Mouse (Mus musculus) embryonic facial prominence, embryonic 14.5 days (tissue): ENCODE measurements around the gene Fxyd4. TPM values are rescaled to one million over a fixed set of nuclear protein-coding genes. Genes with fewer than 3 reads are reported as not detected.

Source experiments
- ATAC-seq: fragments of 200-750 bp; cut with Nextera tagmentation; 2 replicates; pipeline ENCODE4 v1.8.0; 2017; ENCODE audit warnings: low read depth, moderate number of reproducible peaks, moderate TSS enrichment
- DNase-seq: peaks from one replicate; pipeline ENCODE4 v3.0.0-alpha.2; 2015; ENCODE audit warnings: low spot score
- H3K27ac ChIP-seq: fragments of 300-500 bp; sonication (generic); replicated peaks from 2 replicates; pipeline ENCODE4 v1.5.1; 2014; ENCODE audit warnings: low read depth, mild to moderate bottlenecking, low read length, moderate library complexity
- H3K27me3 ChIP-seq: fragments of 300-500 bp; sonication (generic); replicated peaks from 2 replicates; pipeline ENCODE4 v1.6.1; 2014; ENCODE audit warnings: low read length; ENCODE audit not compliant: control insufficient read depth, insufficient read depth
- H3K36me3 ChIP-seq: fragments of 300-500 bp; sonication (generic); 2 replicates; pipeline ENCODE4 v1.6.1; 2014; ENCODE audit warnings: low read length, mixed read lengths; ENCODE audit not compliant: control insufficient read depth, insufficient read depth
- H3K4me1 ChIP-seq: fragments of 300-500 bp; sonication (generic); 2 replicates; pipeline ENCODE4 v1.6.1; 2014; ENCODE audit warnings: antibody characterized with exemption, low read length; ENCODE audit not compliant: control insufficient read depth, insufficient read depth
- H3K4me2 ChIP-seq: fragments of 300-500 bp; sonication (generic); 2 replicates; pipeline ENCODE4 v1.6.1; 2014; ENCODE audit warnings: low read depth, mild to moderate bottlenecking, low read length, moderate library complexity, mixed read lengths
- H3K4me3 ChIP-seq: fragments of 300-500 bp; sonication (generic); 2 replicates; pipeline ENCODE4 v1.5.1; 2014; ENCODE audit warnings: low read depth, mild to moderate bottlenecking, low read length
- H3K9ac ChIP-seq: fragments of 300-500 bp; sonication (generic); 2 replicates; pipeline ENCODE4 v1.6.1; 2014; ENCODE audit warnings: low read depth, mild to moderate bottlenecking, low read length, moderate library complexity, mixed read lengths
- H3K9me3 ChIP-seq: fragments of 300-500 bp; sonication (generic); 2 replicates; pipeline ENCODE4 v1.6.1; 2016; ENCODE audit warnings: low read length; ENCODE audit not compliant: control insufficient read depth
- WGBS: fragments of 180-500 bp; shearing (Covaris S2); extraction: QIAGEN DNeasy Blood & Tissue Kit; methylation state at CpG from one replicate; pipeline ENCODE4 v1.1.7; 2014; 5-methylcytosine and 5-hydroxymethylcytosine counted together
- microRNA-seq: library from miRNA; unstranded; fragments of <30 nt; microRNA quantifications from one replicate; pipeline ENCODE4, GENCODE M21; 2016; ENCODE audit warnings: borderline number of aligned reads
- polyA plus RNA-seq: library from polyadenylated mRNA; unstranded; fragments of >200 nt; fragmentation: Nextera tagmentation; extraction: Ambion mirVana; gene quantifications from 2 replicates; pipeline ENCODE4 v1.2.1, GENCODE M21; 2014

Fxyd4 gene
- polyA plus RNA-seq, 1 experiment from 2014 or later: 1.2 TPM

GRCm38 (mm10) chr6:117888642-117889096 lies 48.8 kb downstream of the Fxyd4 start:
- no peaks in the 10 kb centered on the region for H3K4me1 ChIP-seq
- no peaks in the 10 kb centered on the region for H3K36me3 ChIP-seq
- DNase-seq (no peak), ATAC-seq (no peak)
- no CpG with 5 or more reads among the region's 2 CpGs for WGBS
- no peak overlapping the region for H3K27ac ChIP-seq
- H3K9ac ChIP-seq: no peak overlapping the region
- H3K4me3 ChIP-seq: no peak overlapping the region
- H3K9me3 ChIP-seq: no peaks in the 10 kb centered on the region
- no peaks in the 10 kb centered on the region for H3K27me3 ChIP-seq
- no peak overlapping the region for H3K4me2 ChIP-seq

GRCm38 (mm10) chr6:117888032-117888431 lies 49.5 kb downstream of the Fxyd4 start:
- H3K9me3 ChIP-seq: no peaks in the 10 kb centered on the region
- 89% methylated on average over 1 of the region's 1 CpGs for WGBS
- no peak overlapping the region for H3K9ac ChIP-seq
- H3K27me3 ChIP-seq: no peaks in the 10 kb centered on the region
- H3K4me2 ChIP-seq: no peak overlapping the region
- no peak for DNase-seq
- ATAC-seq: no peak
- no peaks in the 10 kb centered on the region for H3K4me1 ChIP-seq
- no peaks in the 10 kb centered on the region for H3K36me3 ChIP-seq
- no peak overlapping the region for H3K27ac ChIP-seq
- no peak overlapping the region for H3K4me3 ChIP-seq

GRCm38 (mm10) chr6:117885943-117886342 lies 51.5 kb downstream of the Fxyd4 start:
- H3K4me3 ChIP-seq: no peak overlapping the region

More at GRCm38 (mm10) chr6:117885943-117886342, 51.5 kb downstream of the Fxyd4 start:
- Histone ChIP-seq H3K4me2 (no peak overlapping the region), H3K27ac (no peak overlapping the region), H3K27me3 (no peaks in the 10 kb centered on the region), H3K9me3 (no peaks in the 10 kb centered on the region), H3K9ac (no peak overlapping the region), H3K4me1 (0 out of 2 replicates have a peak, but pooled peaks cover under 1% of the 10 kb centered on the region), H3K36me3 (no peaks in the 10 kb centered on the region)
- WGBS: 79% methylated on average over 2 of the region's 2 CpGs
- ATAC-seq (no peak), DNase-seq (no peak)

Small RNA genes lying within 50 kb of the gene (microRNA-seq; reads per million reads assigned to microRNA genes)
- not detected for gene Gm25535

Other genes starting within 250 kb of the Fxyd4 start
- gene Zfp637, start 96.5 kb downstream of the Fxyd4 start, polyA plus RNA-seq: 116 and 134 TPM in 2 replicates
- gene Zfp239, start 75.6 kb downstream of the Fxyd4 start, polyA plus RNA-seq: 6.1 and 7.9 TPM in 2 replicates
- gene Hnrnpf, start 37.4 kb downstream of the Fxyd4 start, polyA plus RNA-seq: 583 and 637 TPM in 2 replicates
- 0.21 and 0.49 TPM in 2 replicates for gene Rasgef1a, start 73.7 kb upstream of the Fxyd4 start, polyA plus RNA-seq
- gene Csgalnact2, start 201.4 kb upstream of the Fxyd4 start, polyA plus RNA-seq: 21.2 and 22.6 TPM in 2 replicates